Mouse (Mus musculus): Measurements from ENCODE around the gene Rab21. TPM values are rescaled to one million over a fixed set of nuclear protein-coding genes. Genes with fewer than 3 reads are reported as not detected.

Gene Rab21
- polyA plus RNA-seq, 1 experiment from 2014 or later, result 5.3 TPM

GRCm38 (mm10) chr10:115349509-115349908 is 34.1 kb upstream of the Rab21 start:
- peaks cover 17% of the 10 kb centered on the region for H3K36me3 ChIP-seq
- no peaks in the 10 kb centered on the region for H3K4me1 ChIP-seq (replicated peaks)
- H3K27me3 ChIP-seq, result no peaks in the 10 kb centered on the region
- H3K4me3 ChIP-seq (replicated peaks), result no peak overlapping the region
- H3K27ac ChIP-seq, result no peak overlapping the region
- WGBS, result 89% methylated on average over 7 of the region's 7 CpGs
- no peak for ATAC-seq (ENCODE audit: insufficient number of reproducible peaks, insufficient read depth, low FRiP score, low TSS enrichment, low read depth)
- H3K9ac ChIP-seq (replicated peaks), result no peak overlapping the region
- no peak overlapping the region for H3K4me2 ChIP-seq
- H3K9me3 ChIP-seq, result no peaks in the 10 kb centered on the region

GRCm38 (mm10) chr10:115349029-115349428 is 33.6 kb upstream of the Rab21 start:
- 80% methylated on average over 10 of the region's 10 CpGs for WGBS
- ATAC-seq (ENCODE audit: insufficient number of reproducible peaks, insufficient read depth, low FRiP score, low TSS enrichment, low read depth), result no peak

GRCm38 (mm10) chr10:115348131-115348530 is 32.7 kb upstream of the Rab21 start:
- 85% methylated on average over 6 of the region's 6 CpGs for WGBS
- no peak overlapping the region for H3K4me2 ChIP-seq
- H3K4me1 ChIP-seq (replicated peaks), result no peaks in the 10 kb centered on the region
- H3K27ac ChIP-seq, result no peak overlapping the region
- H3K4me3 ChIP-seq (replicated peaks), result no peak overlapping the region
- H3K36me3 ChIP-seq, result peaks cover 19% of the 10 kb centered on the region
- no peak overlapping the region for H3K9ac ChIP-seq (replicated peaks)
- ATAC-seq (ENCODE audit: insufficient number of reproducible peaks, insufficient read depth, low FRiP score, low TSS enrichment, low read depth), result no peak
- H3K27me3 ChIP-seq, result no peaks in the 10 kb centered on the region
- H3K9me3 ChIP-seq, result no peaks in the 10 kb centered on the region

More at GRCm38 (mm10) chr10:115349029-115349428, 33.6 kb upstream of the Rab21 start:
- H3K9ac ChIP-seq (replicated peaks), result no peak overlapping the region
- peaks cover 17% of the 10 kb centered on the region for H3K36me3 ChIP-seq
- H3K4me1 ChIP-seq (replicated peaks), result no peaks in the 10 kb centered on the region
- H3K9me3 ChIP-seq, result no peaks in the 10 kb centered on the region
- no peaks in the 10 kb centered on the region for H3K27me3 ChIP-seq
- H3K4me3 ChIP-seq (replicated peaks), result no peak overlapping the region
- no peak overlapping the region for H3K4me2 ChIP-seq
- H3K27ac ChIP-seq, result no peak overlapping the region

GRCm38 (mm10) chr10:115346444-115346843 is 31.1 kb upstream of the Rab21 start:
- Histone ChIP-seq H3K4me2 (no peak overlapping the region), H3K27ac (no peak overlapping the region), H3K4me3 (replicated peaks) (no peak overlapping the region), H3K4me1 (replicated peaks) (no peaks in the 10 kb centered on the region), H3K36me3 (peaks cover 34% of the 10 kb centered on the region), H3K9me3 (no peaks in the 10 kb centered on the region), H3K27me3 (no peaks in the 10 kb centered on the region), H3K9ac (replicated peaks) (no peak overlapping the region)
- no peak for ATAC-seq (ENCODE audit: insufficient number of reproducible peaks, insufficient read depth, low FRiP score, low TSS enrichment, low read depth)

- ATAC-seq (ENCODE audit: insufficient number of reproducible peaks, insufficient read depth, low FRiP score, low TSS enrichment, low read depth), result no peak
- Histone ChIP-seq H3K4me2 (no peak overlapping the region), H3K9me3 (no peaks in the 10 kb centered on the region), H3K36me3 (peaks cover 57% of the 10 kb centered on the region), H3K27me3 (no peaks in the 10 kb centered on the region), H3K4me3 (replicated peaks) (no peak overlapping the region), H3K4me1 (replicated peaks) (no peaks in the 10 kb centered on the region), H3K27ac (no peak overlapping the region), H3K9ac (replicated peaks) (no peak overlapping the region)
- 87% methylated on average over 4 of the region's 4 CpGs for WGBS
These were observed 27.5 kb upstream of the Rab21 start for GRCm38 (mm10) chr10:115342771-115343425.

- 94% methylated on average over 7 of the region's 7 CpGs for WGBS
- no peak for ATAC-seq (ENCODE audit: insufficient number of reproducible peaks, insufficient read depth, low FRiP score, low TSS enrichment, low read depth)
These were observed 24.5 kb upstream of the Rab21 start for GRCm38 (mm10) chr10:115339820-115340328.

GRCm38 (mm10) chr10:115336901-115337300 is 21.5 kb upstream of the Rab21 start:
- ATAC-seq (ENCODE audit: insufficient number of reproducible peaks, insufficient read depth, low FRiP score, low TSS enrichment, low read depth), result no peak
- no peak overlapping the region for H3K9ac ChIP-seq (replicated peaks)
- 82% methylated on average over 4 of the region's 4 CpGs for WGBS

More at GRCm38 (mm10) chr10:115339820-115340328, 24.5 kb upstream of the Rab21 start:
- Histone ChIP-seq H3K4me3 (replicated peaks) (no peak overlapping the region), H3K9ac (replicated peaks) (no peak overlapping the region), H3K4me1 (replicated peaks) (no peaks in the 10 kb centered on the region), H3K27me3 (no peaks in the 10 kb centered on the region), H3K36me3 (peaks cover 40% of the 10 kb centered on the region), H3K9me3 (no peaks in the 10 kb centered on the region), H3K4me2 (no peak overlapping the region), H3K27ac (no peak overlapping the region)

GRCm38 (mm10) chr10:115333528-115333927 is 18.1 kb upstream of the Rab21 start:
- no peaks in the 10 kb centered on the region for H3K27me3 ChIP-seq

More at GRCm38 (mm10) chr10:115336901-115337300, 21.5 kb upstream of the Rab21 start:
- H3K4me2 ChIP-seq, result no peak overlapping the region
- H3K4me1 ChIP-seq (replicated peaks), result no peaks in the 10 kb centered on the region
- no peaks in the 10 kb centered on the region for H3K27me3 ChIP-seq
- H3K27ac ChIP-seq, result no peak overlapping the region
- H3K36me3 ChIP-seq, result peaks cover 25% of the 10 kb centered on the region
- H3K4me3 ChIP-seq (replicated peaks), result no peak overlapping the region
- no peaks in the 10 kb centered on the region for H3K9me3 ChIP-seq

GRCm38 (mm10) chr10:115332997-115333396 is 17.6 kb upstream of the Rab21 start:
- WGBS, result 74% methylated on average over 4 of the region's 4 CpGs
- no peaks in the 10 kb centered on the region for H3K4me1 ChIP-seq (replicated peaks)
- H3K9me3 ChIP-seq, result no peaks in the 10 kb centered on the region
- no peaks in the 10 kb centered on the region for H3K36me3 ChIP-seq
- H3K27ac ChIP-seq, result no peak overlapping the region
- no peak overlapping the region for H3K4me3 ChIP-seq (replicated peaks)
- H3K27me3 ChIP-seq, result no peaks in the 10 kb centered on the region
- no peak overlapping the region for H3K4me2 ChIP-seq
- ATAC-seq (ENCODE audit: insufficient number of reproducible peaks, insufficient read depth, low FRiP score, low TSS enrichment, low read depth), result no peak
- H3K9ac ChIP-seq (replicated peaks), result no peak overlapping the region

More at GRCm38 (mm10) chr10:115333528-115333927, 18.1 kb upstream of the Rab21 start:
- Histone ChIP-seq H3K9me3 (no peaks in the 10 kb centered on the region), H3K4me1 (replicated peaks) (no peaks in the 10 kb centered on the region), H3K36me3 (no peaks in the 10 kb centered on the region), H3K9ac (replicated peaks) (no peak overlapping the region), H3K4me2 (no peak overlapping the region), H3K4me3 (replicated peaks) (no peak overlapping the region), H3K27ac (no peak overlapping the region)
- no peak for ATAC-seq (ENCODE audit: insufficient number of reproducible peaks, insufficient read depth, low FRiP score, low TSS enrichment, low read depth)
- 83% methylated on average over 9 of the region's 9 CpGs for WGBS

- Histone ChIP-seq H3K4me1 (replicated peaks) (no peaks in the 10 kb centered on the region), H3K36me3 (no peaks in the 10 kb centered on the region), H3K4me3 (replicated peaks) (no peak overlapping the region), H3K9ac (replicated peaks) (no peak overlapping the region), H3K4me2 (no peak overlapping the region), H3K27me3 (no peaks in the 10 kb centered on the region), H3K9me3 (no peaks in the 10 kb centered on the region), H3K27ac (no peak overlapping the region)
- 85% methylated on average over 8 of the region's 8 CpGs for WGBS
- ATAC-seq (ENCODE audit: insufficient number of reproducible peaks, insufficient read depth, low FRiP score, low TSS enrichment, low read depth), result no peak
These were observed 17.1 kb upstream of the Rab21 start for GRCm38 (mm10) chr10:115332420-115332952.

GRCm38 (mm10) chr10:115329010-115329530 is 13.7 kb upstream of the Rab21 start:
- Histone ChIP-seq H3K36me3 (no peaks in the 10 kb centered on the region), H3K27ac (no peak overlapping the region), H3K4me2 (no peak overlapping the region), H3K4me1 (replicated peaks) (no peaks in the 10 kb centered on the region; the same call in 1 of the 2 replicates), H3K4me3 (replicated peaks) (no peak overlapping the region), H3K9ac (replicated peaks) (no peak overlapping the region), H3K27me3 (no peaks in the 10 kb centered on the region), H3K9me3 (no peaks in the 10 kb centered on the region)
- 80% methylated on average over 3 of the region's 3 CpGs for WGBS
- no peak for ATAC-seq (ENCODE audit: insufficient number of reproducible peaks, insufficient read depth, low FRiP score, low TSS enrichment, low read depth)
